11 mouse cellular contexts compared by ENCODE assay signal in genomic region chr5:30014580-30014979, GRCm38 (mm10). TPM values are rescaled to one million over a fixed set of nuclear protein-coding genes. Genes with fewer than 3 reads are reported as not detected.
DNase-seq lines count a peak whose midpoint lies in the region; ATAC-seq and TF ChIP-seq lines count a peak whose summit lies in the region.
"Had no signal": no experiment of that assay in that cellular context is flagged by ENCODE, and none has a peak within 500 bp of the region (broad histone marks: within the 10 kb centered on the region; RNA-seq: fewer than 3 reads in every experiment).

No protein-coding gene starts in this region.

- no peaks in the 10 kb centered on the region for H3K4me1 ChIP-seq in hindbrain, postnatal 0 days (ENCODE audit: insufficient read depth, low read length)
- no peaks in the 10 kb centered on the region for H3K4me1 ChIP-seq in hindbrain, embryonic 16.5 days (ENCODE audit: control insufficient read depth, insufficient read depth, low read depth, low read length)
- no peaks in the 10 kb centered on the region for H3K4me1 ChIP-seq in cerebellum, adult 2 months (ENCODE audit: control insufficient read depth, insufficient read depth, low read length)

- H3K4me2 ChIP-seq in hindbrain, postnatal 0 days (ENCODE audit: low read depth, low read length): no peak overlapping the region
- H3K4me2 ChIP-seq in hindbrain, embryonic 16.5 days (ENCODE audit: low read length): no peak overlapping the region
- H3K4me2 ChIP-seq: embryonic facial prominence, embryonic 13.5 days had no signal

- TF ChIP-seq POLR2A in cerebellum, adult 2 months (IDR thresholded peaks at IDR 0.05; ENCODE audit: borderline replicate concordance, insufficient read depth, low read length): no peak

- no peaks in the 10 kb centered on the region for H3K27me3 ChIP-seq in hindbrain, postnatal 0 days (ENCODE audit: insufficient read depth, low read length)
- no peaks in the 10 kb centered on the region for H3K27me3 ChIP-seq in hindbrain, embryonic 16.5 days (replicated peaks; ENCODE audit: control insufficient read depth, insufficient read depth, low read length)
- no peaks in the 10 kb centered on the region for H3K27me3 ChIP-seq in cerebellum, adult 2 months (ENCODE audit: control insufficient read depth, insufficient read depth, low read length)
- H3K27me3 ChIP-seq: embryonic facial prominence, embryonic 13.5 days had no signal

- H3K27ac ChIP-seq in hindbrain, postnatal 0 days: no peak overlapping the region
- no peak overlapping the region for H3K27ac ChIP-seq in hindbrain, embryonic 16.5 days (ENCODE audit: low read depth, low read length)
- H3K27ac ChIP-seq in cerebellum, adult 2 months (ENCODE audit: insufficient read depth, low read length): no peak overlapping the region
- H3K27ac ChIP-seq: embryonic facial prominence, embryonic 13.5 days had no signal

- H3K9ac ChIP-seq in hindbrain, postnatal 0 days (replicated peaks; ENCODE audit: low read length): no peak overlapping the region
- no peak overlapping the region for H3K9ac ChIP-seq in hindbrain, embryonic 16.5 days (ENCODE audit: low read depth, low read length)
- H3K9ac ChIP-seq: embryonic facial prominence, embryonic 13.5 days had no signal

- peak; percentile 50 for DNase-seq in hindbrain, postnatal 0 days (ENCODE audit: low spot score)
- DNase-seq in spleen, postnatal 36 days (ENCODE audit: low spot score in 2 of 2): peak; percentile 11 to 29
- DNase-seq in spleen, adult 18-20 months: no peak
- DNase-seq in retina, embryonic 14.5 days (ENCODE audit: low spot score): peak; percentile 52
- DNase-seq in left cerebral cortex, adult 18-20 months (ENCODE audit: low spot score in 2 of 2): no peak
- no peak for DNase-seq in cerebellum, adult 2 months

- no peaks in the 10 kb centered on the region for H3K9me3 ChIP-seq in hindbrain, postnatal 0 days (ENCODE audit: low read length)
- no peaks in the 10 kb centered on the region for H3K9me3 ChIP-seq in hindbrain, embryonic 16.5 days (ENCODE audit: control insufficient read depth, low read length)
- H3K9me3 ChIP-seq: embryonic facial prominence, embryonic 13.5 days had no signal

- no peaks in the 10 kb centered on the region for H3K36me3 ChIP-seq in hindbrain, postnatal 0 days (ENCODE audit: insufficient read depth, low read length)
- H3K36me3 ChIP-seq in hindbrain, embryonic 16.5 days (ENCODE audit: control insufficient read depth, insufficient read depth, low read length): no peaks in the 10 kb centered on the region
- H3K36me3 ChIP-seq: embryonic facial prominence, embryonic 13.5 days had no signal

- peak; percentile 68 for TF ChIP-seq CTCF in hindbrain, postnatal 0 days (IDR thresholded peaks at IDR 0.05; ENCODE audit: low read depth)
- no peak for TF ChIP-seq CTCF in cerebellum, adult 2 months (IDR thresholded peaks at IDR 0.05; ENCODE audit: borderline replicate concordance, insufficient read depth, low read depth, low read length)

- H3K4me3 ChIP-seq in hindbrain, postnatal 0 days (ENCODE audit: low read length): no peak overlapping the region
- H3K4me3 ChIP-seq in hindbrain, embryonic 16.5 days (ENCODE audit: low read length): no peak overlapping the region
- no peak overlapping the region for H3K4me3 ChIP-seq in cerebellum, adult 2 months (replicated peaks; ENCODE audit: insufficient read depth, low read depth, low read length)
- H3K4me3 ChIP-seq: embryonic facial prominence, embryonic 13.5 days had no signal

- ATAC-seq in hindbrain, postnatal 0 days: no peak
- ATAC-seq in hindbrain, embryonic 16.5 days: no peak
- peak; percentile 71 for ATAC-seq in common myeloid progenitor, adult 5-6 weeks (replicated peaks; ENCODE audit: low read depth, poor library complexity, severe bottlenecking)

- WGBS in hindbrain, postnatal 0 days: 55% methylated on average over 2 of the region's 2 CpGs
- 65% methylated on average over 2 of the region's 2 CpGs for WGBS in hindbrain, embryonic 16.5 days
- 69% methylated on average over 2 of the region's 2 CpGs for WGBS in cerebellum, adult 2 months

RNA-seq across cellular contexts. Expression of gene Il6, which starts 1.7 kb away (rescaled TPM):
- not detected in 2 replicates for total RNA-seq in hindbrain, postnatal 0 days (2014; rRNA removed)
- not detected in 2 replicates for polyA plus RNA-seq in hindbrain, postnatal 0 days (2015; fragmentation: Nextera tagmentation; extraction: Ambion mirVana)
- polyA plus RNA-seq in hindbrain, embryonic 16.5 days (2015; fragmentation: Nextera tagmentation; extraction: Ambion mirVana): not detected in 2 replicates
- 0.19 and 2.3 TPM in 2 replicates for total RNA-seq in common myeloid progenitor, adult 5-6 weeks (2017)
- not detected for total RNA-seq in left cerebral cortex, adult 18-20 months (2021)
- polyA plus RNA-seq in cerebellum, adult 2 months (2012; rRNA removed): not detected in 2 replicates
- polyA plus RNA-seq: limb, embryonic 11.5 days; small intestine, adult 2 months had no signal

RNA-seq across cellular contexts. Expression of gene Tyms, which starts 58.8 kb away (rescaled TPM):
- total RNA-seq in hindbrain, postnatal 0 days (2014; rRNA removed): 8.3 and 15.4 TPM in 2 replicates
- 35.2 and 36.2 TPM in 2 replicates for polyA plus RNA-seq in hindbrain, postnatal 0 days (2015; fragmentation: Nextera tagmentation; extraction: Ambion mirVana)
- polyA plus RNA-seq in hindbrain, embryonic 16.5 days (2015; fragmentation: Nextera tagmentation; extraction: Ambion mirVana): 39.4 and 48.8 TPM in 2 replicates
- total RNA-seq in common myeloid progenitor, adult 5-6 weeks (2017): 112 and 152 TPM in 2 replicates
- total RNA-seq in left cerebral cortex, adult 18-20 months (2021): 1 to 10 TPM; 3.6 to 4.1 TPM
- polyA plus RNA-seq in cerebellum, adult 2 months (2012; rRNA removed): 3.5 and 4.5 TPM in 2 replicates

Comparison
In these comparisons a context has a peak if more than half of its experiments do, and no peak if none do; other contexts are left out.
1. DNase-seq: peak in hindbrain, postnatal 0 days (single experiment), spleen, postnatal 36 days (2 of 2) and retina, embryonic 14.5 days (single experiment); none in spleen, adult 18-20 months (0 of 2), left cerebral cortex, adult 18-20 months (0 of 2) and cerebellum, adult 2 months (0 of 2).